Mouse (Mus musculus) embryo, embryonic 11.5 days (tissue): ENCODE results near the gene Tax1bp3.

Source experiments
- DNase-seq: peaks from one replicate; pipeline ENCODE4 v3.0.0-alpha.2; 2012; ENCODE audit warnings: low read depth, low spot score

Tax1bp3 gene

GRCm38 (mm10) chr11:73228881-73229280, 52.0 kb downstream of the Tax1bp3 start:
- DNase-seq: no peak

- no peak for DNase-seq
Observed at GRCm38 (mm10) chr11:73230081-73230480, 53.2 kb downstream of the Tax1bp3 start.

GRCm38 (mm10) chr11:73232513-73232912, 55.6 kb downstream of the Tax1bp3 start:
- no peak for DNase-seq
